Mouse (Mus musculus) midbrain, embryonic 12.5 days (tissue): ENCODE measurements around the gene Efna2. TPM values are rescaled to one million over a fixed set of nuclear protein-coding genes. Genes with fewer than 3 reads are reported as not detected.

Experiments
- ATAC-seq: fragments of 200-750 bp; cut with Nextera tagmentation; 2 replicates; pipeline ENCODE4 v1.8.0; 2017; ENCODE audit warnings: low read depth, moderate TSS enrichment, moderate library complexity; ENCODE audit not compliant: low FRiP score
- H3K27ac ChIP-seq: fragments of 300-500 bp; sonication (generic); replicated peaks from 2 replicates; pipeline ENCODE4 v1.5.1; 2016; ENCODE audit warnings: mild to moderate bottlenecking
- H3K27me3 ChIP-seq: fragments of 300-500 bp; sonication (generic); 2 replicates; pipeline ENCODE4 v1.6.1; 2016; ENCODE audit warnings: mild to moderate bottlenecking
- H3K36me3 ChIP-seq: fragments of 300-500 bp; sonication (generic); 2 replicates; pipeline ENCODE4 v1.6.1; 2016
- H3K4me1 ChIP-seq: fragments of 300-500 bp; sonication (generic); 2 replicates; pipeline ENCODE4 v1.6.1; 2016
- H3K4me2 ChIP-seq: fragments of 300-500 bp; sonication (generic); replicated peaks from 2 replicates; pipeline ENCODE4 v1.6.1; 2016; ENCODE audit warnings: mild to moderate bottlenecking, moderate library complexity
- H3K4me3 ChIP-seq: fragments of 300-500 bp; sonication (generic); 2 replicates; pipeline ENCODE4 v1.5.1; 2016; ENCODE audit warnings: mild to moderate bottlenecking
- H3K9ac ChIP-seq: fragments of 300-500 bp; sonication (generic); replicated peaks from 2 replicates; pipeline ENCODE4 v1.6.1; 2016; ENCODE audit warnings: mild to moderate bottlenecking, moderate library complexity
- H3K9me3 ChIP-seq: fragments of 300-500 bp; sonication (generic); 2 replicates; pipeline ENCODE4 v1.6.1; 2016; ENCODE audit warnings: mild to moderate bottlenecking
- WGBS: fragments of 180-500 bp; shearing (Covaris S2); methylation state at CpG from one replicate; pipeline ENCODE4 v1.1.7; 2016; 5-methylcytosine and 5-hydroxymethylcytosine counted together
- polyA plus RNA-seq: library from polyadenylated mRNA; unstranded; fragments of >200 nt; fragmentation: Nextera tagmentation; extraction: Ambion mirVana; gene quantifications from 2 replicates; pipeline ENCODE4 v1.2.1, GENCODE M21; 2016

The Efna2 gene
- polyA plus RNA-seq, 1 experiment from 2014 or later = 127 TPM

- Histone ChIP-seq H3K9me3 (no peaks in the 10 kb centered on the region), H3K27me3 (no peaks in the 10 kb centered on the region), H3K36me3 (peaks cover 14% of the 10 kb centered on the region), H3K4me1 (peaks cover 46% of the 10 kb centered on the region), H3K4me2 (peak overlapping the region; percentile 82), H3K9ac (peak overlapping the region; percentile 97), H3K27ac (peak overlapping the region; percentile 97), H3K4me3 (peak overlapping the region; percentile 89)
- no peak for ATAC-seq
- 14% methylated on average over 10 of the region's 10 CpGs for WGBS
Measured at GRCm38 (mm10) chr10:80227166-80227539, 47.9 kb downstream of the Efna2 start.

- ATAC-seq = no peak
- H3K4me3 ChIP-seq = peak overlapping the region; percentile 89
- no peaks in the 10 kb centered on the region for H3K9me3 ChIP-seq
- peaks cover 24% of the 10 kb centered on the region for H3K36me3 ChIP-seq
- H3K4me1 ChIP-seq = peaks cover 56% of the 10 kb centered on the region
- H3K27ac ChIP-seq = peak overlapping the region; percentile 97
- H3K9ac ChIP-seq = peak overlapping the region; percentile 97
- 44% methylated on average over 15 of the region's 15 CpGs for WGBS
- peak overlapping the region; percentile 82 for H3K4me2 ChIP-seq
- no peaks in the 10 kb centered on the region for H3K27me3 ChIP-seq
Measured at GRCm38 (mm10) chr10:80227877-80228775, 48.8 kb downstream of the Efna2 start.

GRCm38 (mm10) chr10:80236145-80236825 lies 57.0 kb downstream of the Efna2 start:
- Histone ChIP-seq H3K4me2 (peak overlapping the region; percentile 82), H3K27ac (no peak overlapping the region), H3K4me1 (peaks cover 32% of the 10 kb centered on the region), H3K9me3 (no peaks in the 10 kb centered on the region), H3K36me3 (peaks cover 97% of the 10 kb centered on the region), H3K9ac (peak overlapping the region; percentile 73; the same call in 1 of the 2 replicates), H3K27me3 (peaks cover 21% of the 10 kb centered on the region), H3K4me3 (peak overlapping the region; percentile 89)
- no peak for ATAC-seq
- 84% methylated on average over 13 of the region's 13 CpGs for WGBS

- Histone ChIP-seq H3K4me2 (peak overlapping the region; percentile 82), H3K9me3 (no peaks in the 10 kb centered on the region), H3K27ac (0 out of 2 replicates have a peak overlapping the region, but pooled peaks have one; percentile 42), H3K9ac (peak overlapping the region; percentile 41), H3K36me3 (peaks cover 99% of the 10 kb centered on the region), H3K4me1 (peaks cover 33% of the 10 kb centered on the region), H3K4me3 (peak overlapping the region; percentile 21), H3K27me3 (peaks cover 21% of the 10 kb centered on the region)
- ATAC-seq = no peak
- 79% methylated on average over 4 of the region's 4 CpGs for WGBS
Measured at GRCm38 (mm10) chr10:80237020-80237419, 57.7 kb downstream of the Efna2 start.

GRCm38 (mm10) chr10:80238306-80238705 lies 59.0 kb downstream of the Efna2 start:
- H3K27ac ChIP-seq = peak overlapping the region; percentile 15; the same call in 1 of the 2 replicates
- peaks cover 25% of the 10 kb centered on the region for H3K4me1 ChIP-seq
- ATAC-seq = no peak
- H3K4me2 ChIP-seq = peak overlapping the region; percentile 82
- no peaks in the 10 kb centered on the region for H3K9me3 ChIP-seq
- 90% methylated on average over 3 of the region's 3 CpGs for WGBS
- H3K9ac ChIP-seq = peak overlapping the region; percentile 41; the same call in 1 of the 2 replicates
- H3K36me3 ChIP-seq = peaks cover 99% of the 10 kb centered on the region
- peaks cover 21% of the 10 kb centered on the region for H3K27me3 ChIP-seq
- peak overlapping the region; percentile 21; the same call in 1 of the 2 replicates for H3K4me3 ChIP-seq

Other genes starting within 250 kb of the Efna2 start
- 90.4 and 97.0 TPM in 2 replicates for gene Wdr18, start 219.3 kb upstream of the Efna2 start, polyA plus RNA-seq
- gene Grin3b, start 208.8 kb upstream of the Efna2 start, polyA plus RNA-seq = 0.39 and 0.54 TPM in 2 replicates
- gene Tmem259, start 195.2 kb upstream of the Efna2 start, polyA plus RNA-seq = 19.3 and 20.9 TPM in 2 replicates
- gene Cnn2, start 190.9 kb upstream of the Efna2 start, polyA plus RNA-seq = 109 and 168 TPM in 2 replicates
- 7.6 and 8.5 TPM in 2 replicates for gene Abca7, start 183.0 kb upstream of the Efna2 start, polyA plus RNA-seq
- 4.5 and 5.6 TPM in 2 replicates for gene Arhgap45, start 162.8 kb upstream of the Efna2 start, polyA plus RNA-seq
- 172 and 173 TPM in 2 replicates for gene Polr2e, start 139.7 kb upstream of the Efna2 start, polyA plus RNA-seq
- gene Gpx4, start 132.3 kb upstream of the Efna2 start, polyA plus RNA-seq = 483 and 524 TPM in 2 replicates
- 14.7 and 15.7 TPM in 2 replicates for gene Sbno2, start 73.9 kb upstream of the Efna2 start, polyA plus RNA-seq
- gene Stk11, start 63.7 kb upstream of the Efna2 start, polyA plus RNA-seq = 16.7 and 20.3 TPM in 2 replicates
- gene Atp5d, start 40.9 kb upstream of the Efna2 start, polyA plus RNA-seq = 379 and 384 TPM in 2 replicates
- gene Cbarp, start 38.6 kb upstream of the Efna2 start, polyA plus RNA-seq = 19.3 and 20.0 TPM in 2 replicates
- gene Midn, start 31.2 kb upstream of the Efna2 start, polyA plus RNA-seq = 41.7 and 46.4 TPM in 2 replicates
- 227 and 233 TPM in 2 replicates for gene Cirbp, start 13.5 kb upstream of the Efna2 start, polyA plus RNA-seq
- 12.9 and 13.6 TPM in 2 replicates for gene 1600002K03Rik, start 6.5 kb upstream of the Efna2 start, polyA plus RNA-seq
- 151 and 195 TPM in 2 replicates for gene Mum1, start 47.0 kb downstream of the Efna2 start, polyA plus RNA-seq
- 205 and 213 TPM in 2 replicates for gene Ndufs7, start 69.6 kb downstream of the Efna2 start, polyA plus RNA-seq
- 28.1 and 29.5 TPM in 2 replicates for gene Gamt, start 81.5 kb downstream of the Efna2 start, polyA plus RNA-seq
- gene Dazap1, start 82.0 kb downstream of the Efna2 start, polyA plus RNA-seq = 61.2 and 71.3 TPM in 2 replicates
- gene Rps15, start 113.0 kb downstream of the Efna2 start, polyA plus RNA-seq = 671 and 694 TPM in 2 replicates
- 181 and 193 TPM in 2 replicates for gene Apc2, start 116.5 kb downstream of the Efna2 start, polyA plus RNA-seq
- gene 2310011J03Rik, start 141.1 kb downstream of the Efna2 start, polyA plus RNA-seq = 36.2 and 44.5 TPM in 2 replicates
- 2.4 and 3.7 TPM in 2 replicates for gene Pcsk4, start 150.0 kb downstream of the Efna2 start, polyA plus RNA-seq
- 3.1 and 4.3 TPM in 2 replicates for gene Reep6, start 150.5 kb downstream of the Efna2 start, polyA plus RNA-seq
- 0.38 and 0.79 TPM in 2 replicates for gene Adamtsl5, start 168.9 kb downstream of the Efna2 start, polyA plus RNA-seq
- gene Plk5, start 177.0 kb downstream of the Efna2 start, polyA plus RNA-seq = 0.31 and 0.52 TPM in 2 replicates
- 18.4 and 19.7 TPM in 2 replicates for gene Mex3d, start 208.2 kb downstream of the Efna2 start, polyA plus RNA-seq
- 288 and 314 TPM in 2 replicates for gene Mbd3, start 220.1 kb downstream of the Efna2 start, polyA plus RNA-seq
- 398 and 414 TPM in 2 replicates for gene Uqcr11, start 227.3 kb downstream of the Efna2 start, polyA plus RNA-seq